8 mouse cellular contexts compared by ENCODE assay signal in genomic region chr4:154328836-154329235, GRCm38 (mm10). TPM values are rescaled to one million over a fixed set of nuclear protein-coding genes. Genes with fewer than 3 reads are reported as not detected.
DNase-seq lines count a peak whose midpoint lies in the region; ATAC-seq and TF ChIP-seq lines count a peak whose summit lies in the region.

No protein-coding gene starts in this region.

- intact Hi-C loops in heart, adult 2 months (cut with DNase I), result loop anchor here (1.0 to 2.0 kb wide), 3 partner anchors 345 to 496 kb away; no protein-coding TSS in a partner anchor
- intact Hi-C loops in left cerebral cortex, postnatal 4 days (cut with DNase I), result loop anchor here (5.0 kb wide), 1 partner anchor 498 kb away; no protein-coding TSS in a partner anchor

- peak overlapping the region; percentile 28 for H3K4me2 ChIP-seq in midbrain, embryonic 13.5 days (replicated peaks)
- no peak overlapping the region for H3K4me2 ChIP-seq in stomach, postnatal 0 days (replicated peaks; ENCODE audit: low read depth)

- no peak overlapping the region for H3K4me3 ChIP-seq in heart, adult 2 months
- no peak overlapping the region for H3K4me3 ChIP-seq in kidney, adult 2 months (ENCODE audit: insufficient read depth, low read depth, low read length)
- no peak overlapping the region for H3K4me3 ChIP-seq in midbrain, embryonic 13.5 days (replicated peaks)
- H3K4me3 ChIP-seq in stomach, postnatal 0 days (ENCODE audit: low read depth, low read length), result no peak overlapping the region

- no peaks in the 10 kb centered on the region for H3K27me3 ChIP-seq in heart, adult 2 months (ENCODE audit: control insufficient read depth, insufficient read depth, low read length)
- H3K27me3 ChIP-seq in kidney, adult 2 months (replicated peaks; ENCODE audit: control insufficient read depth, insufficient read depth, low read length), result no peaks in the 10 kb centered on the region
- H3K27me3 ChIP-seq in midbrain, embryonic 13.5 days, result peaks cover 28% of the 10 kb centered on the region; the same call in 1 of the 2 replicates
- H3K27me3 ChIP-seq in stomach, postnatal 0 days (ENCODE audit: control insufficient read depth, insufficient read depth, low read length), result no peaks in the 10 kb centered on the region

- no peaks in the 10 kb centered on the region for H3K79me2 ChIP-seq in heart, adult 2 months (replicated peaks; ENCODE audit: control insufficient read depth, insufficient read depth, low read length)

- no peaks in the 10 kb centered on the region for H3K9me3 ChIP-seq in midbrain, embryonic 13.5 days
- H3K9me3 ChIP-seq in stomach, postnatal 0 days (ENCODE audit: control insufficient read depth, low read length), result no peaks in the 10 kb centered on the region

- H3K36me3 ChIP-seq in heart, adult 2 months (ENCODE audit: control insufficient read depth, insufficient read depth, low read length), result no peaks in the 10 kb centered on the region
- no peaks in the 10 kb centered on the region for H3K36me3 ChIP-seq in kidney, adult 2 months (ENCODE audit: control insufficient read depth, insufficient read depth, low read length)
- H3K36me3 ChIP-seq in midbrain, embryonic 13.5 days, result no peaks in the 10 kb centered on the region
- H3K36me3 ChIP-seq in stomach, postnatal 0 days (ENCODE audit: control insufficient read depth, insufficient read depth, low read length), result no peaks in the 10 kb centered on the region

- 14% methylated on average over 6 of the region's 6 CpGs for WGBS in heart, adult 2 months
- 8% methylated on average over 6 of the region's 6 CpGs for WGBS in kidney, adult 2 months
- WGBS in midbrain, embryonic 13.5 days, result 6% methylated on average over 6 of the region's 6 CpGs
- 7% methylated on average over 6 of the region's 6 CpGs for WGBS in stomach, postnatal 0 days

- DNase-seq in 3T3-L1 (ENCODE audit: low read depth, low spot score), result peak; percentile 73
- peak; percentile 50 for DNase-seq in adrenal gland, adult 2 months
- DNase-seq in embryo, embryonic 11 days, result peak; percentile 82
- DNase-seq in heart, adult 2 months, result peak; percentile 65 to 77
- DNase-seq in kidney, adult 2 months, result peak; percentile 70
- peak; percentile 74 for DNase-seq in left cerebral cortex, postnatal 4 days
- peak; percentile 71 for DNase-seq in stomach, postnatal 0 days (ENCODE audit: low spot score)

- H3K27ac ChIP-seq in heart, adult 2 months, result peak overlapping the region; percentile 84
- no peak overlapping the region for H3K27ac ChIP-seq in kidney, adult 2 months (ENCODE audit: insufficient read depth, low read depth, low read length)
- H3K27ac ChIP-seq in midbrain, embryonic 13.5 days, result no peak overlapping the region
- no peak overlapping the region for H3K27ac ChIP-seq in stomach, postnatal 0 days (replicated peaks)

- TF ChIP-seq CTCF in heart, adult 2 months (IDR thresholded peaks at IDR 0.05), result peak; percentile 99
- peak; percentile 74 for TF ChIP-seq CTCF in kidney, adult 2 months (conservative IDR thresholded peaks at IDR 0.05; ENCODE audit: insufficient read depth, insufficient read length, low read depth, low read length)
- peak; percentile 91 for TF ChIP-seq CTCF in stomach, postnatal 0 days (IDR thresholded peaks at IDR 0.05; ENCODE audit: low read depth)

- 0 out of 2 replicates have a peak, but pooled peaks have one; percentile 44 for TF ChIP-seq EP300 in heart, adult 2 months (IDR thresholded peaks at IDR 0.05; ENCODE audit: insufficient read depth, low read depth, low read length)
- TF ChIP-seq EP300 in stomach, postnatal 0 days (optimal IDR thresholded peaks at IDR 0.05), result no peak

- no peak for TF ChIP-seq POLR2A in heart, adult 2 months (IDR thresholded peaks at IDR 0.05; ENCODE audit: insufficient read depth, low read depth, low read length)
- TF ChIP-seq POLR2A in kidney, adult 2 months (IDR thresholded peaks at IDR 0.05; ENCODE audit: low read depth, low read length), result no peak

- H3K9ac ChIP-seq in heart, adult 2 months (ENCODE audit: low read depth, low read length), result no peak overlapping the region
- no peak overlapping the region for H3K9ac ChIP-seq in midbrain, embryonic 13.5 days (replicated peaks)
- H3K9ac ChIP-seq in stomach, postnatal 0 days (ENCODE audit: low read length), result no peak overlapping the region

- ATAC-seq in midbrain, embryonic 13.5 days, result peak; percentile 59
- ATAC-seq in stomach, postnatal 0 days (ENCODE audit: low FRiP score, low TSS enrichment), result peak; percentile 31

- H3K4me1 ChIP-seq in heart, adult 2 months (ENCODE audit: control insufficient read depth, insufficient read depth, low read length), result peaks cover 2% of the 10 kb centered on the region; the same call in 1 of the 2 replicates
- H3K4me1 ChIP-seq in kidney, adult 2 months (ENCODE audit: control insufficient read depth, insufficient read depth, low read length), result no peaks in the 10 kb centered on the region
- H3K4me1 ChIP-seq in midbrain, embryonic 13.5 days (replicated peaks), result peaks cover 16% of the 10 kb centered on the region
- no peaks in the 10 kb centered on the region for H3K4me1 ChIP-seq in stomach, postnatal 0 days (replicated peaks; ENCODE audit: control insufficient read depth, insufficient read depth)

RNA-seq across cellular contexts. Expression of gene B230104I21Rik, which starts 7.1 kb away (rescaled TPM):
- not detected for total RNA-seq in adrenal gland, adult 2 months (2021)
- polyA plus RNA-seq in adrenal gland, adult 2 months (2012; rRNA removed), result not detected in 2 replicates
- total RNA-seq in heart, adult 2 months (2021), result not detected
- not detected in 2 replicates for polyA plus RNA-seq in heart, adult 2 months (2012; rRNA removed)
- polyA plus RNA-seq in kidney, adult 2 months (2012; rRNA removed), result not detected in 2 replicates
- total RNA-seq in left cerebral cortex, postnatal 4 days (2021), result not detected
- 0.24 TPM in 1 of 2 replicates, not detected in the other for polyA plus RNA-seq in midbrain, embryonic 13.5 days (2015; fragmentation: Nextera tagmentation; extraction: Ambion mirVana)
- not detected in 2 replicates for polyA plus RNA-seq in stomach, postnatal 0 days (2015; fragmentation: Nextera tagmentation; extraction: Ambion mirVana)

RNA-seq across cellular contexts. Expression of gene Arhgef16, which starts 27.4 kb away (rescaled TPM):
- under 1 TPM; 0.46 to 0.59 TPM for total RNA-seq in adrenal gland, adult 2 months (2021)
- 0.27 and 0.49 TPM in 2 replicates for polyA plus RNA-seq in adrenal gland, adult 2 months (2012; rRNA removed)
- under 1 TPM; 0.36 to 0.39 TPM for total RNA-seq in heart, adult 2 months (2021)
- polyA plus RNA-seq in heart, adult 2 months (2012; rRNA removed), result 1.2 and 1.6 TPM in 2 replicates
- polyA plus RNA-seq in kidney, adult 2 months (2012; rRNA removed), result 58.6 and 66.8 TPM in 2 replicates
- total RNA-seq in left cerebral cortex, postnatal 4 days (2021), result 1 to 10 TPM in 1 of 2 experiments, under 1 TPM in 1; 0.38 to 1.0 TPM
- 0.18 and 0.32 TPM in 2 replicates for polyA plus RNA-seq in midbrain, embryonic 13.5 days (2015; fragmentation: Nextera tagmentation; extraction: Ambion mirVana)
- polyA plus RNA-seq in stomach, postnatal 0 days (2015; fragmentation: Nextera tagmentation; extraction: Ambion mirVana), result 38.5 and 41.2 TPM in 2 replicates

Comparison
In these comparisons a context has a peak if more than half of its experiments do, and no peak if none do; other contexts are left out.
1. RNA of gene Arhgef16, which starts 27.4 kb away (polyA plus RNA-seq): 58.6 to 66.8 TPM in kidney, adult 2 months and 38.5 to 41.2 TPM in stomach, postnatal 0 days; 1.2 to 1.6 TPM in heart, adult 2 months, 0.18 to 0.32 TPM in midbrain, embryonic 13.5 days and 0.27 to 0.49 TPM in adrenal gland, adult 2 months; every median in the first group is over 10 times any median in the second.
2. Peak in every context shown above with its lines, with median percentiles within 50 percentile points of each other: DNase-seq and CTCF ChIP-seq.